Mouse (Mus musculus): ENCODE measurements around the gene Dhx32. TPM values are rescaled to one million over a fixed set of nuclear protein-coding genes. Genes with fewer than 3 reads are reported as not detected.
A peak's percentile ranks its signal among the peaks of the same experiment; 100 is the strongest.

Gene Dhx32
- polyA plus RNA-seq, 1 experiment from 2014 or later = 43.8 TPM

GRCm38 (mm10) chr7:133684701-133685100 lies 97.8 kb downstream of the Dhx32 start:
- WGBS = 96% methylated on average over 6 of the region's 6 CpGs
- Histone ChIP-seq H3K4me2 (replicated peaks; ENCODE audit: low read depth) (no peak overlapping the region), H3K27ac (ENCODE audit: low read depth, low read length) (no peak overlapping the region), H3K27me3 (replicated peaks; ENCODE audit: control insufficient read depth, insufficient read depth, low read length) (no peaks in the 10 kb centered on the region), H3K4me1 (replicated peaks; ENCODE audit: control insufficient read depth, insufficient read depth, low read length) (no peaks in the 10 kb centered on the region), H3K4me3 (ENCODE audit: low read depth, low read length) (no peak overlapping the region), H3K9ac (ENCODE audit: low read depth, low read length) (no peak overlapping the region), H3K36me3 (ENCODE audit: control insufficient read depth, insufficient read depth) (peaks cover 18% of the 10 kb centered on the region), H3K9me3 (ENCODE audit: control insufficient read depth) (no peaks in the 10 kb centered on the region)
- TF ChIP-seq CTCF (IDR thresholded peaks at IDR 0.05; ENCODE audit: low read depth) = no peak
- ATAC-seq = no peak

- Histone ChIP-seq H3K9ac (ENCODE audit: low read depth, low read length) (no peak overlapping the region), H3K27me3 (replicated peaks; ENCODE audit: control insufficient read depth, insufficient read depth, low read length) (no peaks in the 10 kb centered on the region), H3K27ac (ENCODE audit: low read depth, low read length) (no peak overlapping the region), H3K4me1 (replicated peaks; ENCODE audit: control insufficient read depth, insufficient read depth, low read length) (no peaks in the 10 kb centered on the region), H3K4me2 (replicated peaks; ENCODE audit: low read depth) (no peak overlapping the region), H3K4me3 (ENCODE audit: low read depth, low read length) (no peak overlapping the region), H3K9me3 (ENCODE audit: control insufficient read depth) (no peaks in the 10 kb centered on the region), H3K36me3 (ENCODE audit: control insufficient read depth, insufficient read depth) (peaks cover 12% of the 10 kb centered on the region)
- peak; percentile 69 for TF ChIP-seq CTCF (IDR thresholded peaks at IDR 0.05; ENCODE audit: low read depth)
- WGBS = 85% methylated on average over 5 of the region's 5 CpGs
- ATAC-seq = no peak
Measured at GRCm38 (mm10) chr7:133684110-133684509, 98.4 kb downstream of the Dhx32 start.

- no peak for TF ChIP-seq CTCF (IDR thresholded peaks at IDR 0.05; ENCODE audit: low read depth)
- no peak for ATAC-seq
- Histone ChIP-seq H3K4me3 (ENCODE audit: low read depth, low read length) (no peak overlapping the region), H3K27me3 (replicated peaks; ENCODE audit: control insufficient read depth, insufficient read depth, low read length) (no peaks in the 10 kb centered on the region), H3K4me1 (replicated peaks; ENCODE audit: control insufficient read depth, insufficient read depth, low read length) (no peaks in the 10 kb centered on the region), H3K4me2 (replicated peaks; ENCODE audit: low read depth) (no peak overlapping the region), H3K36me3 (ENCODE audit: control insufficient read depth, insufficient read depth) (peaks cover 7% of the 10 kb centered on the region), H3K9ac (ENCODE audit: low read depth, low read length) (no peak overlapping the region), H3K9me3 (ENCODE audit: control insufficient read depth) (no peaks in the 10 kb centered on the region), H3K27ac (ENCODE audit: low read depth, low read length) (no peak overlapping the region)
- WGBS = 84% methylated on average over 5 of the region's 5 CpGs
Measured at GRCm38 (mm10) chr7:133683626-133684025, 98.9 kb downstream of the Dhx32 start.

- TF ChIP-seq CTCF (IDR thresholded peaks at IDR 0.05; ENCODE audit: low read depth) = no peak
- Histone ChIP-seq H3K4me2 (replicated peaks; ENCODE audit: low read depth) (no peak within 1 kb of the TSS), H3K27ac (ENCODE audit: low read depth, low read length) (no peak within 1 kb of the TSS), H3K36me3 (ENCODE audit: control insufficient read depth, insufficient read depth) (no peaks in the 10 kb centered on the region; the same call in 1 of the 2 replicates), H3K4me1 (replicated peaks; ENCODE audit: control insufficient read depth, insufficient read depth, low read length) (no peaks in the 10 kb centered on the region), H3K27me3 (replicated peaks; ENCODE audit: control insufficient read depth, insufficient read depth, low read length) (no peaks in the 10 kb centered on the region), H3K9me3 (ENCODE audit: control insufficient read depth) (no peaks in the 10 kb centered on the region), H3K9ac (ENCODE audit: low read depth, low read length) (no peak within 1 kb of the TSS), H3K4me3 (ENCODE audit: low read depth, low read length) (no peak within 1 kb of the TSS)
- no peak for ATAC-seq
- 72% methylated on average over 3 of the region's 3 CpGs for WGBS
Measured at GRCm38 (mm10) chr7:133679961-133680360, 102.6 kb downstream of the Dhx32 start, which contains the start of gene Mmp21. Mmp21 (minus strand) TSS chr7:133680061.

- H3K9ac ChIP-seq (ENCODE audit: low read depth, low read length) = no peak overlapping the region
- H3K9me3 ChIP-seq (ENCODE audit: control insufficient read depth) = no peaks in the 10 kb centered on the region
- no peaks in the 10 kb centered on the region for H3K36me3 ChIP-seq (ENCODE audit: control insufficient read depth, insufficient read depth)
- ATAC-seq = no peak
- H3K27ac ChIP-seq (ENCODE audit: low read depth, low read length) = no peak overlapping the region
- no peaks in the 10 kb centered on the region for H3K4me1 ChIP-seq (replicated peaks; ENCODE audit: control insufficient read depth, insufficient read depth, low read length)
- no peak overlapping the region for H3K4me3 ChIP-seq (ENCODE audit: low read depth, low read length)
- WGBS = 47% methylated on average over 4 of the region's 4 CpGs
- TF ChIP-seq CTCF (IDR thresholded peaks at IDR 0.05; ENCODE audit: low read depth) = no peak
- H3K4me2 ChIP-seq (replicated peaks; ENCODE audit: low read depth) = no peak overlapping the region
- H3K27me3 ChIP-seq (replicated peaks; ENCODE audit: control insufficient read depth, insufficient read depth, low read length) = no peaks in the 10 kb centered on the region
Measured at GRCm38 (mm10) chr7:133679439-133679838, 103.1 kb downstream of the Dhx32 start.

- Histone ChIP-seq H3K9ac (ENCODE audit: low read depth, low read length) (no peak overlapping the region), H3K9me3 (ENCODE audit: control insufficient read depth) (no peaks in the 10 kb centered on the region), H3K27me3 (replicated peaks; ENCODE audit: control insufficient read depth, insufficient read depth, low read length) (no peaks in the 10 kb centered on the region), H3K4me2 (replicated peaks; ENCODE audit: low read depth) (no peak overlapping the region), H3K4me3 (ENCODE audit: low read depth, low read length) (no peak overlapping the region), H3K36me3 (ENCODE audit: control insufficient read depth, insufficient read depth) (0 out of 2 replicates have a peak, but pooled peaks cover 2% of the 10 kb centered on the region), H3K27ac (ENCODE audit: low read depth, low read length) (no peak overlapping the region), H3K4me1 (replicated peaks; ENCODE audit: control insufficient read depth, insufficient read depth, low read length) (no peaks in the 10 kb centered on the region)
- 96% methylated on average over 8 of the region's 8 CpGs for WGBS
- TF ChIP-seq CTCF (IDR thresholded peaks at IDR 0.05; ENCODE audit: low read depth) = no peak
- no peak for ATAC-seq
Measured at GRCm38 (mm10) chr7:133678716-133679115, 103.8 kb downstream of the Dhx32 start.

- TF ChIP-seq CTCF (IDR thresholded peaks at IDR 0.05; ENCODE audit: low read depth) = peak; percentile 61
- no peak overlapping the region for H3K4me2 ChIP-seq (replicated peaks; ENCODE audit: low read depth)
- H3K9me3 ChIP-seq (ENCODE audit: control insufficient read depth) = no peaks in the 10 kb centered on the region
- H3K27me3 ChIP-seq (replicated peaks; ENCODE audit: control insufficient read depth, insufficient read depth, low read length) = no peaks in the 10 kb centered on the region
- no peaks in the 10 kb centered on the region for H3K4me1 ChIP-seq (replicated peaks; ENCODE audit: control insufficient read depth, insufficient read depth, low read length)
- H3K9ac ChIP-seq (ENCODE audit: low read depth, low read length) = no peak overlapping the region
- H3K36me3 ChIP-seq (ENCODE audit: control insufficient read depth, insufficient read depth) = peaks cover 25% of the 10 kb centered on the region
- no peak overlapping the region for H3K27ac ChIP-seq (ENCODE audit: low read depth, low read length)
- no peak for ATAC-seq
- WGBS = 74% methylated on average over 9 of the region's 9 CpGs
- H3K4me3 ChIP-seq (ENCODE audit: low read depth, low read length) = no peak overlapping the region
Measured at GRCm38 (mm10) chr7:133676002-133676401, 106.5 kb downstream of the Dhx32 start.

Other genes with a start within 250 kb of the Dhx32 start
- not detected in 2 replicates for gene Tex36, start 180.6 kb downstream of the Dhx32 start, polyA plus RNA-seq (2015; fragmentation: Nextera tagmentation; extraction: Ambion mirVana)
- gene Edrf1, start 145.2 kb downstream of the Dhx32 start, polyA plus RNA-seq (2015; fragmentation: Nextera tagmentation; extraction: Ambion mirVana) = 5.8 and 6.1 TPM in 2 replicates
- 0.08 TPM in 1 of 2 replicates, not detected in the other for gene Mmp21, start 102.7 kb downstream of the Dhx32 start, polyA plus RNA-seq (2015; fragmentation: Nextera tagmentation; extraction: Ambion mirVana)
- 91.4 and 92.6 TPM in 2 replicates for gene Bccip, start 73.4 kb downstream of the Dhx32 start, polyA plus RNA-seq (2015; fragmentation: Nextera tagmentation; extraction: Ambion mirVana)
- gene Uros, start 72.7 kb downstream of the Dhx32 start, polyA plus RNA-seq (2015; fragmentation: Nextera tagmentation; extraction: Ambion mirVana) = 12.1 and 12.4 TPM in 2 replicates
- 0.17 and 0.42 TPM in 2 replicates for gene Fank1, start 5.9 kb downstream of the Dhx32 start, polyA plus RNA-seq (2015; fragmentation: Nextera tagmentation; extraction: Ambion mirVana)